Mouse (Mus musculus) stomach, embryonic 14.5 days (tissue): ENCODE measurements around the gene En1. TPM values are rescaled to one million over a fixed set of nuclear protein-coding genes. Genes with fewer than 3 reads are reported as not detected.
A peak's percentile ranks its signal among the peaks of the same experiment; 100 is the strongest.

ENCODE experiments used
- ATAC-seq: fragments of 200-750 bp; cut with Nextera tagmentation; 2 replicates; pipeline ENCODE4 v1.8.0; 2017; ENCODE audit warnings: low read depth, moderate TSS enrichment; ENCODE audit not compliant: insufficient number of reproducible peaks, insufficient read depth, low FRiP score
- H3K27ac ChIP-seq: fragments of 300-500 bp; sonication (generic); 2 replicates; pipeline ENCODE4 v1.5.1; 2014; ENCODE audit warnings: mild to moderate bottlenecking, low read length, moderate library complexity, mixed read lengths
- H3K27me3 ChIP-seq: fragments of 300-500 bp; sonication (generic); 2 replicates; pipeline ENCODE4 v1.6.1; 2014; ENCODE audit warnings: low read length, control low read depth, mixed read lengths; ENCODE audit not compliant: control insufficient read depth, insufficient read depth
- H3K36me3 ChIP-seq: fragments of 300-500 bp; sonication (generic); 2 replicates; pipeline ENCODE4 v1.6.1; 2014; ENCODE audit warnings: mild to moderate bottlenecking, control low read depth, low read length, moderate library complexity, mixed read lengths; ENCODE audit not compliant: control insufficient read depth, insufficient read depth
- H3K4me1 ChIP-seq: fragments of 300-500 bp; sonication (generic); 2 replicates; pipeline ENCODE4 v1.6.1; 2014; ENCODE audit warnings: low read length, control low read depth, mixed read lengths; ENCODE audit not compliant: control insufficient read depth, insufficient read depth
- H3K4me2 ChIP-seq: fragments of 300-500 bp; sonication (generic); replicated peaks from 2 replicates; pipeline ENCODE4 v1.6.1; 2014; ENCODE audit warnings: low read depth, low read length, control low read depth
- H3K4me3 ChIP-seq: fragments of 300-500 bp; sonication (generic); 2 replicates; pipeline ENCODE4 v1.5.1; 2014; ENCODE audit warnings: low read depth, low read length, control low read depth
- H3K9ac ChIP-seq: fragments of 300-500 bp; sonication (generic); replicated peaks from 2 replicates; pipeline ENCODE4 v1.6.1; 2014; ENCODE audit warnings: low read depth, mild to moderate bottlenecking, control low read depth, low read length, moderate library complexity, mixed read lengths
- H3K9me3 ChIP-seq: fragments of 300-500 bp; sonication (generic); 2 replicates; pipeline ENCODE4 v1.6.1; 2016; ENCODE audit warnings: low read depth, low read length, control low read depth; ENCODE audit not compliant: control insufficient read depth
- WGBS: fragments of 180-500 bp; shearing (Covaris S2); extraction: QIAGEN DNeasy Blood & Tissue Kit; methylation state at CpG from one replicate; pipeline ENCODE4 v1.1.7; 2014; 5-methylcytosine and 5-hydroxymethylcytosine counted together
- polyA plus RNA-seq: library from polyadenylated mRNA; unstranded; fragments of >200 nt; fragmentation: Nextera tagmentation; extraction: Ambion mirVana; gene quantifications from 2 replicates; pipeline ENCODE4 v1.2.1, GENCODE M21; 2014

Gene En1
- polyA plus RNA-seq, 1 experiment from 2014 or later, result not detected

DNA sequence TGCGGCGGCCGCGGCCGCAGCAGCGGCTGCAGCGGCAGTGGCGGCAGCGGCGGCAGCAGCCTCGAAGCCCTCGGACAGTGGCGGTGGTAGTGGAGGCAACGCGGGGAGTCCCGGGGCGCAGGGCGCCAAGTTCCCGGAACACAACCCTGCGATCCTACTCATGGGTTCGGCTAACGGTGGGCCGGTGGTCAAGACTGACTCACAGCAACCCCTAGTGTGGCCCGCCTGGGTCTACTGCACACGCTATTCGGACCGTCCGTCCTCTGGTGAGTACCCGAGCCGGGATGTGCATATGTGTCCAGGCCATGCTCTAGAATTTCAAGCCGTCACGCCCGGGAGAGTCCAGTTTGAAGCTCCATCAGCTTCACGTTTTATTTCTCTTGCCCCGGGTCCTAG is 1.4 kb downstream of the En1 start:
- Histone ChIP-seq H3K4me1 (peaks cover 8% of the 10 kb centered on the region; the same call in 1 of the 2 replicates), H3K9ac (no peak overlapping the region), H3K36me3 (no peaks in the 10 kb centered on the region), H3K27me3 (peaks cover 65% of the 10 kb centered on the region), H3K4me3 (peak overlapping the region; percentile 40; the same call in 1 of the 2 replicates), H3K9me3 (no peaks in the 10 kb centered on the region), H3K4me2 (peak overlapping the region; percentile 63), H3K27ac (no peak overlapping the region)
- ATAC-seq, result no peak
- WGBS, result 1% methylated on average over 23 of the region's 35 CpGs

DNA sequence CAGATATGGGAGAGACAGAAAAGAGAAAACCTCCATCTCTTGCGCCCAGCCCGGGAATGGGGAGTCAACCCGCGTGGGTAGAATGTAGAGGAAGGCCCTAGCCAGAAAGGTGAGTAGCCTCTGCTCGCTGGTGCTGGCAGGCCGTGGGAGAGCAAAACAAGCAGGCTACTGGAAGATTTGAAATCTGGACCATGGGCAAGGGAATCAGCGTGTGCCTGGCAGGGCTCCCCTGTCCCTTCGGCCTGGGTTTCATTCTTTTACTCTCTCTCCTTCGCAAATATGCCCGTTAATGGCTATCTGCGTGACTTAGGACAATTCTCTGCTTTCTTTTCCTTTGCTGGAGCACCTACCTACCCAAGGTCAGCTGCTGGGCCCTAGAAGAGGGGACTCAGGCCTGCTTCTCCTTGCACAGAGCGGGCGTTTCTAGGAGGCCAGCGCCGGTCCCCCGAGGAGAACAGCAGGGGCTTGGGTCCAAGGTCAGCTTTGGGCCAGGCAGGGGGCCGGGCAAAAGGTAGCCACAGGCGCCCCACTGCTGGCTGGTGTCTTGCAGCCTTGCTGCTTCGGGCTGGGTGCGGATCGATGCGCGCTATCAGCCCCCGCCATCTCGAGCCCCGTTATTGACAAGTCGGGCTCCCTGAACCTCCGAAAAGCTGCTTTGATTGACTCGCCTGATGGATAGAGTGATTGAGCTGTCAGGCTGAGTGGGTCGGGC is 2.4 kb downstream of the En1 start:
- Histone ChIP-seq H3K9ac (no peak overlapping the region), H3K4me3 (no peak overlapping the region), H3K4me1 (peaks cover 8% of the 10 kb centered on the region; the same call in 1 of the 2 replicates), H3K9me3 (no peaks in the 10 kb centered on the region), H3K4me2 (no peak overlapping the region), H3K27me3 (peaks cover 66% of the 10 kb centered on the region), H3K27ac (no peak overlapping the region), H3K36me3 (no peaks in the 10 kb centered on the region)
- WGBS, result 3% methylated on average over 30 of the region's 30 CpGs
- ATAC-seq, result no peak

- no peaks in the 10 kb centered on the region for H3K36me3 ChIP-seq
- WGBS, result under 1% methylated on average over 8 of the region's 8 CpGs
- H3K4me1 ChIP-seq, result peaks cover 8% of the 10 kb centered on the region; the same call in 1 of the 2 replicates
- H3K4me3 ChIP-seq, result no peak overlapping the region
- ATAC-seq, result no peak
- peaks cover 66% of the 10 kb centered on the region for H3K27me3 ChIP-seq
- H3K9me3 ChIP-seq, result no peaks in the 10 kb centered on the region
- H3K9ac ChIP-seq, result no peak overlapping the region
- H3K27ac ChIP-seq, result no peak overlapping the region
- H3K4me2 ChIP-seq, result no peak overlapping the region
Observed at GRCm38 (mm10) chr1:120605143-120605435, 2.9 kb downstream of the En1 start.

GRCm38 (mm10) chr1:120605521-120606310 is 3.5 kb downstream of the En1 start:
- Histone ChIP-seq H3K27ac (no peak overlapping the region), H3K4me1 (peaks cover 8% of the 10 kb centered on the region; the same call in 1 of the 2 replicates), H3K4me3 (no peak overlapping the region), H3K9ac (no peak overlapping the region), H3K36me3 (no peaks in the 10 kb centered on the region), H3K9me3 (no peaks in the 10 kb centered on the region), H3K27me3 (peaks cover 69% of the 10 kb centered on the region), H3K4me2 (no peak overlapping the region)
- no peak for ATAC-seq
- WGBS, result 4% methylated on average over 6 of the region's 6 CpGs

DNA sequence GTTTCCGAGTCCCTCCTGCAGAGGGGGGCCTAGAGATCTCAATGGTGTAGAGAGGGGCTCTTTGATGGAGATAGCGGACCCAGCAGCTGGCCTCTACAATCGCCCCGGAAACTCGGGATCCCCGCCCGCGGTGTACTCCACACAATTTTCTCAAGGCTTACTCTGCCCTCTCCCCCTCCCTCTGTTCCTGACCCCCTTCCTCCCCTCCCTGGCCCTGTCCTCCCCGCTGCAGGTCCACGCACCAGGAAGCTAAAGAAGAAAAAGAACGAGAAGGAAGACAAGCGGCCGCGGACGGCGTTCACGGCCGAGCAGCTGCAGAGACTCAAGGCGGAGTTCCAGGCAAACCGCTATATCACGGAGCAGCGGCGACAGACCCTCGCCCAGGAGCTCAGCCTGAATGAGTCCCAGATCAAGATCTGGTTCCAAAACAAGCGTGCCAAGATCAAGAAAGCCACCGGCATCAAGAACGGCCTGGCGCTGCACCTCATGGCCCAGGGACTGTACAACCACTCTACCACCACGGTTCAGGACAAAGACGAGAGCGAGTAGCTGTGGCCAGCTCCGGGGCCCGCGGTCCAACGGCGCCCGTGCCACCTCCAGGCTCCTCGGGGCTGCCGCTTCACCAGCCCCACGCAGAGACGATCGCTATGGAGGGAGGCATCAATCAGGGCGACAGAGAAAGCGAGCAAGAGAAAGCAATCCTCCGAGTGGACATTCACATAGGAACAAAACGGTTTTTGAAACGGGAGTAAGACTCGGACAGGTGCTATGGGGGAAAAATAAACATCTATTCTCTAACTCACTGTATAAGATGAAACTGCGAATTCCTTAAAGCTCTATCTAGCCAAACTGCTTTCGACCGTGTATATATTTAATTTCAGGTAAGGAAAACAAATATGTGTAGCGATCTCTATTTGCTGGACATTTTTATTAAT is 4.7 kb downstream of the En1 start:
- no peak overlapping the region for H3K9ac ChIP-seq
- peaks cover 8% of the 10 kb centered on the region; the same call in 1 of the 2 replicates for H3K4me1 ChIP-seq
- H3K4me2 ChIP-seq, result no peak overlapping the region
- H3K27me3 ChIP-seq, result peaks cover 73% of the 10 kb centered on the region
- H3K4me3 ChIP-seq, result no peak overlapping the region; the same call in 1 of the 2 replicates
- no peaks in the 10 kb centered on the region for H3K9me3 ChIP-seq
- WGBS, result 1% methylated on average over 52 of the region's 52 CpGs
- no peaks in the 10 kb centered on the region for H3K36me3 ChIP-seq
- no peak overlapping the region for H3K27ac ChIP-seq
- no peak for ATAC-seq

DNA sequence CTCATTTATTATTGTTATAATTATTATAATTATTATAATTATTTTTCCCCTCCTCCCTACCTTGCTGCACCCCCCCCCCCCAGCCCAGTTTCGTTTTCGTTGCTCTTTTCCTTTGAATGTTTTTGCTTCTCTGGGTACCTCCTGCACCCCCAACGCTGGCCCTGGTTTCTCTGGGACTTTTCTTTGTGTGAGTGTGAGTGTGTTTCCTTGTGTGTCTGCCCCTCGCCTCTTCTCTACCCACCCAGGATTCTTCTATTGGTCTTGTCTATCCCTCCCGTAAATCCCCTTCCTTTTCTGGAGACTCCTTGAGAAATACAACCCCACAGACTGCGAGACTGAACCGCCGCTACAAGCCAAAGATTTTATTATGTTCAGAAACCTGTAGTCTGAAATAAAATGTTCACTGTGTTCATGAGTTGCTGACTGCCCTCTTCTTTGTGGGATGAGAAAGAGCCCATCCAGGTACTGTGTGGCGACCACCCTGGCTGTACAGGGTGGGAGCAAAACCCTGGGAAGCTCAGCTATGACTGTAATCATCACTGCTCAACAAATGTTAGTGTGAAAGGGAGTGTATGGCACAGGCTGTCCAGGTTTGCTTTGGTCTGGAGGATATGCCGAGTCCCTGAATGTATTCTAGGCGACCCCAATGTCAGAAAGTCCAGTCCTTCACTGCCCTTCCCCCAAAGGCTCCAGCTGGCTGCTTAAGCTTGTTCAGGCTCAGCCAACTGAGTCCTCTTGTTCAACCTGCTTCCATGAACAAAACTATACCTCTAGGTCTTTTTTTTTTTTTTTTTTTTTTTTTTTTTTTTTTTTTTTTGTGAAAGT is 5.6 kb downstream of the En1 start:
- H3K4me3 ChIP-seq, result no peak overlapping the region

GRCm38 (mm10) chr1:120608461-120608860 is 6.2 kb downstream of the En1 start:
- no peak for ATAC-seq
- Histone ChIP-seq H3K27ac (no peak overlapping the region), H3K4me1 (0 out of 2 replicates have a peak, but pooled peaks cover under 1% of the 10 kb centered on the region), H3K9ac (no peak overlapping the region), H3K4me2 (no peak overlapping the region), H3K4me3 (no peak overlapping the region), H3K36me3 (no peaks in the 10 kb centered on the region), H3K9me3 (no peaks in the 10 kb centered on the region), H3K27me3 (peaks cover 81% of the 10 kb centered on the region)
- WGBS, result 13% methylated on average over 3 of the region's 3 CpGs

More for the DNA sequence above, 5.6 kb downstream of the En1 start:
- no peak for ATAC-seq
- Histone ChIP-seq H3K4me2 (no peak overlapping the region), H3K27ac (no peak overlapping the region), H3K9ac (no peak overlapping the region), H3K4me1 (peaks cover 7% of the 10 kb centered on the region; the same call in 1 of the 2 replicates), H3K27me3 (peaks cover 77% of the 10 kb centered on the region), H3K36me3 (no peaks in the 10 kb centered on the region), H3K9me3 (no peaks in the 10 kb centered on the region)
- WGBS, result 8% methylated on average over 11 of the region's 11 CpGs
